Mouse (Mus musculus) lung, postnatal 25 days (tissue): ENCODE results near the gene Car3.

ENCODE experiments used
- DNase-seq: peaks from one replicate; pipeline ENCODE4 v3.0.0; 2022; ENCODE audit warnings: low spot score

The Car3 gene

GRCm38 (mm10) chr3:14911992-14912582 is 48.8 kb downstream of the Car3 start:
- no peak for DNase-seq

DNA sequence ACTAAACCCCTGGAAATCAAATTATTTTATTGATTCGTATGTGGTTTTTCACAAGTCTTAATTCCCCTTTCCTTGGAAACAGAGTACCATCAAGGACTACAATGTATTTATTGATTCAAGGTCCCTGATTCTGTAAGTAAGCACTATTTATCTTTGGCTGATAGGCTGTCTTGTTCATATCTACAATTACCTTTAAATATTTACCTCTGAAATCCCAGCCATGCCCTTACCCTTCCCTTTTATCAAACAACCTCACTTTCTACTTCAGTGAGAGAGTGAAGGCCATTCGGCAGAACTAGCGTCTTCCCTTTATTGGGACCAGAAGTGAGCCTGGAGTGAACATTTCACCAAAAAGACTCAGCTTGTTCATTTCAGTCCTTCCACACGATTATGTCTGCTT is 50.5 kb downstream of the Car3 start:
- no peak for DNase-seq

GRCm38 (mm10) chr3:14915355-14915754 is 52.0 kb downstream of the Car3 start:
- DNase-seq, result no peak

GRCm38 (mm10) chr3:14917261-14917660 is 53.9 kb downstream of the Car3 start:
- no peak for DNase-seq
